Mouse (Mus musculus): ENCODE results near the gene Ccdc73.

The Ccdc73 gene

GRCm38 (mm10) chr2:105028806-105029205 lies 161.2 kb downstream of the Ccdc73 start:
- DNase-seq = peak; percentile 33

GRCm38 (mm10) chr2:105030505-105030904 lies 162.9 kb downstream of the Ccdc73 start:
- DNase-seq = no peak

DNA sequence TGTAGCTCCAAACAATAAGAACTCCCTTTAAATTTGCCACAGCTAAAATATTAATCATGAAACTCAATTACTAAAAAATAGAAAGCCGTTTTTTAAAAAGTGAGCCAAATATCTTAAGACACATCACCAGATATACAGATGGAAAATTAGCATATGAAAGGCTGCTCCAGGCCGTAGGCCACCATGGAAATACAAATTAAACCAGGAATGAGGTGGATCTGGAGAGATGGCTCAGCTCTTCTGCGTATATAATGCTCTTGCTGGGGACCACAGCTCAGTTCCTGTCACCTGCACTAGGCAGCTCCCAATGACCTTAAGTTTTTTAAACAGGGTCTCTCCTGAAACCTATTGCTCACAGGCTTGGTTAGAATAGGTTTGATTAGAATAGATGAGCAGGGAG lies 166.5 kb downstream of the Ccdc73 start:
- no peak for DNase-seq

- no peak for DNase-seq
These were observed 168.4 kb downstream of the Ccdc73 start for GRCm38 (mm10) chr2:105035985-105036384.

DNA sequence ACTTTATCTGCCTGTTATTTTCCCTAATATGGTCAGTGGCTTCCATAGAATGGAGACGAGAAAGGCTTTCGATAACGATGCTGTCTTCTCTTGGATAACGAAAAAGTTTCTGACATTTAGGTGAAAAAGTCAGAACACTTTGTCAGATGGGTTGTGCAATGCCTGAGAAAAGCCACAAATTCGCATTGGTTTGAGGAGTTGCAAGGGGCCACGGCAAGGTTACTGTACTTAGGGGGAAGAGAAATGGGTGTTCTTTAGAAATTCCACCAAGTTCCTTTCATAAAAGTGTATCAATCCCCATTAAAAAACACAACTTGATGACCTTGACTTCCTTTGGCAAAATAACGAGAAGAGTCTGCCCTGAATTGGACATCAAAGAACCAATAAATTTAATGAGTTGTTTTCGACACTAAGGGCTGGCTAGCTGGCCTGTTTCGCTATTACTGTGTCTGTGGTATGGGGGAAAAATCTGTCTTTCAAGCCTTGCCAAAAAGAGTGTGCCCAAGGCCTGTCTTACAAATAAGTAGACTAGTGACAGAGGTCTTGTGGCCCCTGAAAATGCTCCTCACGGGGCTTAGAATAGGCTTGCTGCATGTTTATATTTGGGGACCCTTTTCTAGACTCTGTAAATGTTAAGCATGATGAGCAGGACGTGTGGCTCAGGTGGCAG lies 168.9 kb downstream of the Ccdc73 start:
- DNase-seq = no peak

DNA sequence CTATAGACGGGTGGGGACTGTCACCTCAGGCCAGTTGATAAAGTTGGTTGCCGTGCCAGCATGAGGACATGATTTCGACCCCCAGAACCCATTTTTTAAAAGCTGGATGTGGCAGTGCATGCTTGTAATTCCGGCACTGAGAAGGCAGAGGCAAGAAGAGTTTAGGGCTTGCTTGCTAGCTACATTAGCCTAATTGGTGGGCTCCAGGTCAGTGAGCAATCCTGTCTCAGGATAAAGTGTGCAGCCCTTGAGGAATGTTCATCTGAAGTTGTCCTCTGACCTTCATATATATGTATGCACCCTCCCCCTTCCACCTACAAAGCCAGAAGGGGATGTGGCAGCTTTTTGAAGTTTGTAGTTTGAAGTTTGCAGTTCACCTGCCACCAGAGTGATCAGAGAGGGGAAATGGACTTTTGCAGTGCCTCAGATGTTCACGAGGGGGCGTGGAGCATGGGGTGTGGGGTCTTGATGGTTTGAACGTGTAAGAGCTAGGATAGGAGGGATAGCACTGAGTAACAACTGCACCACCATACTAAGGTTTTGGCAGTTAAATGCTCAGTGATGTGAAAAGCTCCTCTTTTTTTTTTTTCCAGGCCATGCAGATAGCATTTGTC lies 170.5 kb downstream of the Ccdc73 start:
- DNase-seq = no peak

DNA sequence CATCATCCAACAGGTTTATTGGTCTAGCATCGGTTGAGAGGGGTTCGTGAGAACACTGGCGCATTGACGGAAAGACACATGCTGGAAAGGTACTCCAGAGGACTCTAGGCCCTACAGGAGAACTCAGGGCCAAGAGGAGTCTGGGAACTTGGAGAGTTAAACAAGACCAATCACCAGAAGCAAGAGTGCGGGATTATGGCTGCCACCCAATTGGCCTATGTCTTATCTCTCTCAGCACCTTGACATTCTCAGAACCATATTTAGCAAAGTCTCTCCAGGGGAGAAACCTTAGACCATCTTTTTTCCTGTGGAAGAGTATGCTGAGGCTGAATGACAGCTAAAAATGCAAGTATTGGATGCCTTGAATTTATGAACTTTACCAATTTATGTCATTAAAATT lies 171.3 kb downstream of the Ccdc73 start:
- no peak for DNase-seq

DNA sequence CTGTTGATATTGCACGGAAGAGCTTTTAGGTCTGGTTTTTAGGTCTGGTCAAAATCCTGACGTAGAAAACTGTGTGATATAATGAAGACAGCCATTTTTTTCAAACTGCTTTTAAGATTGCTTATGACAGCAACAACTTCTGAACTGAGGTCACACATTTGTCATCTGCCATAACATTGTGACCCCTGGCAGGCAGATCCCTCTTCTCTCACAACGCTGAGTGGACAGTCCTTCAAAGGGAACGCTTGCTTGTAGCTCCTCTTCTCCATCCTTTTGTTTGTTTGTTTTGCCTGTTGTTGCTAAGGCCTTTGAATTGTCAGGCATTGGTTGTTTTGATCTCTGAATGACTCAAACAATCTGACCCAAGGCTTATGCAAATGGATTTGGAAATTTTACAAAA lies 173.3 kb downstream of the Ccdc73 start:
- DNase-seq = peak; percentile 38

- peak; percentile 26 for DNase-seq
These were observed 175.5 kb downstream of the Ccdc73 start for GRCm38 (mm10) chr2:105043152-105043551.

GRCm38 (mm10) chr2:105048301-105048700 lies 180.7 kb downstream of the Ccdc73 start:
- no peak for DNase-seq

GRCm38 (mm10) chr2:105055529-105055928 lies 187.9 kb downstream of the Ccdc73 start:
- no peak for DNase-seq

GRCm38 (mm10) chr2:105058577-105059116 lies 191.0 kb downstream of the Ccdc73 start:
- no peak for DNase-seq

GRCm38 (mm10) chr2:105062741-105063372 lies 195.3 kb downstream of the Ccdc73 start:
- no peak for DNase-seq
